Mouse (Mus musculus) ES-E14 (cell line): ENCODE measurements at regions not wholly inside any gene's neighbourhood (a gene's known extent, or its start where the extent isn't known, plus 50 kb on each side); places are given as distances from the start of the nearest gene placed in this dataset.

Source experiments
- CHD2 ChIP-seq: IDR thresholded peaks from 2 replicates; pipeline ENCODE4 v1.6.1; 2014; ENCODE audit warnings: mild to moderate bottlenecking, low read depth, low read length, inconsistent platforms
- HCFC1 ChIP-seq: IDR thresholded peaks from 2 replicates; pipeline ENCODE4 v1.6.1; 2012; ENCODE audit warnings: low read length, inconsistent platforms, borderline replicate concordance; ENCODE audit not compliant: insufficient read depth
- ZNF384 ChIP-seq: IDR thresholded peaks from 2 replicates; pipeline ENCODE4 v1.6.1; 2012; ENCODE audit warnings: low read depth, low read length, inconsistent platforms

GRCm38 (mm10) chr9:80600019-80600418, 134.7 kb upstream of the Impg1 start:
- TF ChIP-seq HCFC1 (no peak), ZNF384 (no peak), CHD2 (no peak)
